Mouse (Mus musculus): ENCODE results near the gene Junb. TPM values are rescaled to one million over a fixed set of nuclear protein-coding genes. Genes with fewer than 3 reads are reported as not detected.

Gene Junb
- polyA plus RNA-seq, 1 experiment from 2014 or later: 6.5 TPM

GRCm38 (mm10) chr8:84976763-84977434, 1.6 kb downstream of the Junb start:
- Histone ChIP-seq H3K27ac (replicated peaks) (0 out of 2 replicates have a peak overlapping the region, but pooled peaks have one; percentile 25), H3K9me3 (no peaks in the 10 kb centered on the region), H3K9ac (replicated peaks) (peak overlapping the region; percentile 53), H3K4me2 (replicated peaks) (peak overlapping the region; percentile 98), H3K4me1 (peaks cover 58% of the 10 kb centered on the region), H3K36me3 (peaks cover 33% of the 10 kb centered on the region), H3K4me3 (peak overlapping the region; percentile 51), H3K27me3 (peaks cover 52% of the 10 kb centered on the region)
- WGBS: 4% methylated on average over 25 of the region's 25 CpGs
- no peak for ATAC-seq (ENCODE audit: low FRiP score, low read depth)

DNA sequence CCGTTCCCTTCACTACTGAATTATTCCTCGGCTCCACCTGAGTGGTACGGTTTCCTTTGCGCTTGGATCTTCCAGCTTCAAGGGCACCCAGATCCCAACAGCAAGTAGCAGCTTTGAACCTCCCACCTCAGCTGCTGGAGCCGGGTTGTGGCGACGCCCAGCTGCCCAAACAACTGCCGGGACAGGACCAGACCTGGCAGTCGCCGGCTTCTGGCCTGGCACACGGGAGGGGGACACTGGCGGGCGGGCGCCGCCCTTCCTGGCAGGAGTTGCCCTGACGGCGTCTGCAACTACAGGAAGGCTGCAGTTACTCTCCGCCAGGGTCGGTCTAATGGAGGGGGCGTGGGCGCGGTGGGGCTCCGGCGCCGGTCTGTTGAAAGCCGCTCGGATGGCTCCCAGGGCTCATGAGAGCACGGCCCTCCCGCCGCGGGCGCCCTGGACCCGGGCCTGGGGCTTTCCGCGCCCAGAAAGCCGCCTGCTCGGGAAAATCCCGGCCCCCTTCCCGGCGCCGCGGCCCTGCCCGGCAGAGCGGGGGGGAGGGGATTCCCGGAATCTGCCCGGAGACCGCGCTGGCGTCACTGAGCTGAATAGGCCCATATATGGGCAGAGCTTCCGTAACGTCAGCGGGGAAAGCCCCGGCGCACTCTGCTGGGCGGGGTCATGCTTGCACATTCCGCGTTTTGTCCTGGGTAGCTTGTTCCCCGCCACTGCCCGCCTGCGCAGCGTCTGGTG, 2.3 kb downstream of the Junb start:
- peak overlapping the region; percentile 49 for H3K9ac ChIP-seq (replicated peaks)
- peak overlapping the region; percentile 51 for H3K4me3 ChIP-seq
- H3K9me3 ChIP-seq: no peaks in the 10 kb centered on the region
- 2% methylated on average over 61 of the region's 61 CpGs for WGBS
- H3K36me3 ChIP-seq: peaks cover 40% of the 10 kb centered on the region
- H3K4me2 ChIP-seq (replicated peaks): peak overlapping the region; percentile 98
- ATAC-seq (ENCODE audit: low FRiP score, low read depth): peak; percentile 81
- peak overlapping the region; percentile 25 for H3K27ac ChIP-seq (replicated peaks)
- H3K27me3 ChIP-seq: peaks cover 46% of the 10 kb centered on the region
- H3K4me1 ChIP-seq: peaks cover 64% of the 10 kb centered on the region

- no peak for ATAC-seq (ENCODE audit: low FRiP score, low read depth)
- 0 out of 2 replicates have a peak overlapping the region, but pooled peaks have one; percentile 25 for H3K27ac ChIP-seq (replicated peaks)
- H3K4me3 ChIP-seq: peak overlapping the region; percentile 51; the same call in 1 of the 2 replicates
- no peaks in the 10 kb centered on the region for H3K9me3 ChIP-seq
- H3K4me1 ChIP-seq: peaks cover 64% of the 10 kb centered on the region
- WGBS: 38% methylated on average over 7 of the region's 7 CpGs
- peaks cover 46% of the 10 kb centered on the region for H3K36me3 ChIP-seq
- peak overlapping the region; percentile 98 for H3K4me2 ChIP-seq (replicated peaks)
- peak overlapping the region; percentile 49; the same call in 1 of the 2 replicates for H3K9ac ChIP-seq (replicated peaks)
- peaks cover 39% of the 10 kb centered on the region for H3K27me3 ChIP-seq
These were observed 3.1 kb downstream of the Junb start for GRCm38 (mm10) chr8:84975434-84975833.

DNA sequence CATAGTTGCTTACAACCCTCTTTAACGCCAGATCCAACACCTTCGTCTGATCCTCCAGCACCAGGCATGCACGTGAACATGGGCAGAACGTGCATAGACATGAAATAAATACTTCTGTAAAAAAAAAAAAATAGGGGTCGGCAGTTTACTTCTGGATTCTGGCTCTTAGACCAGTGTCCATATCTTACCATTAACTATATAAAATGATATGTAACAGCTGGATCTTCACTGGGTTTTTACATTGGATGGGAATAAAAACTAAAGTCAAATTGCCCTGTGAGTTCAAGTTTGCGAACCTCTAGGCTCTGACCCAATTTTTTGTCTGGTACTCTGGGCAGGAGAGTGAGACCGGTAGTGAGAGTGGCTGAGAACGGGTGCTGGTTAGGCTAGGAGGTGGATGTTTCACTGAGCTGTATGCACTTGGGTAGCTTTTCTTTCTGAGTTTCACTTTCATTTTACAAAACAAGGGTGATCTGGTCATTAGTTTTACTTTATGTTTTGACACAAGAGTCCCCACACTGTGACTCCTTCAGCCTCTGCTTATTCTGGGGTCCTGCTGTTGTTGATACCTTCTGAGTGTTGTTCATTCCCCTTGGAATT, 3.9 kb downstream of the Junb start:
- no peak overlapping the region for H3K4me2 ChIP-seq (replicated peaks)
- peaks cover 31% of the 10 kb centered on the region for H3K27me3 ChIP-seq
- 82% methylated on average over 8 of the region's 8 CpGs for WGBS
- H3K4me3 ChIP-seq: no peak overlapping the region
- ATAC-seq (ENCODE audit: low FRiP score, low read depth): no peak
- no peaks in the 10 kb centered on the region for H3K9me3 ChIP-seq
- H3K4me1 ChIP-seq: peaks cover 59% of the 10 kb centered on the region
- peaks cover 46% of the 10 kb centered on the region for H3K36me3 ChIP-seq
- no peak overlapping the region for H3K9ac ChIP-seq (replicated peaks)
- no peak overlapping the region for H3K27ac ChIP-seq (replicated peaks)

- peaks cover 54% of the 10 kb centered on the region for H3K4me1 ChIP-seq
- WGBS: 71% methylated on average over 4 of the region's 4 CpGs
- H3K9ac ChIP-seq (replicated peaks): no peak overlapping the region
- no peak overlapping the region for H3K4me3 ChIP-seq
- H3K4me2 ChIP-seq (replicated peaks): no peak overlapping the region
- H3K36me3 ChIP-seq: peaks cover 46% of the 10 kb centered on the region
- peak overlapping the region; percentile 30; the same call in 1 of the 2 replicates for H3K27ac ChIP-seq (replicated peaks)
- H3K9me3 ChIP-seq: no peaks in the 10 kb centered on the region
- no peak for ATAC-seq (ENCODE audit: low FRiP score, low read depth)
- H3K27me3 ChIP-seq: peaks cover 24% of the 10 kb centered on the region
These were observed 4.5 kb downstream of the Junb start for GRCm38 (mm10) chr8:84973803-84974542.

- no peak for ATAC-seq (ENCODE audit: low FRiP score, low read depth)
- peaks cover 46% of the 10 kb centered on the region for H3K36me3 ChIP-seq
- H3K9me3 ChIP-seq: no peaks in the 10 kb centered on the region
- peaks cover 53% of the 10 kb centered on the region for H3K4me1 ChIP-seq
- peaks cover 15% of the 10 kb centered on the region for H3K27me3 ChIP-seq
- H3K4me2 ChIP-seq (replicated peaks): no peak overlapping the region
- H3K4me3 ChIP-seq: no peak overlapping the region
- 86% methylated on average over 1 of the region's 1 CpGs for whole genome bisulfite sequencing
- H3K27ac ChIP-seq (replicated peaks): no peak overlapping the region
- H3K9ac ChIP-seq (replicated peaks): no peak overlapping the region
These were observed 5.4 kb downstream of the Junb start for GRCm38 (mm10) chr8:84973079-84973478.

DNA sequence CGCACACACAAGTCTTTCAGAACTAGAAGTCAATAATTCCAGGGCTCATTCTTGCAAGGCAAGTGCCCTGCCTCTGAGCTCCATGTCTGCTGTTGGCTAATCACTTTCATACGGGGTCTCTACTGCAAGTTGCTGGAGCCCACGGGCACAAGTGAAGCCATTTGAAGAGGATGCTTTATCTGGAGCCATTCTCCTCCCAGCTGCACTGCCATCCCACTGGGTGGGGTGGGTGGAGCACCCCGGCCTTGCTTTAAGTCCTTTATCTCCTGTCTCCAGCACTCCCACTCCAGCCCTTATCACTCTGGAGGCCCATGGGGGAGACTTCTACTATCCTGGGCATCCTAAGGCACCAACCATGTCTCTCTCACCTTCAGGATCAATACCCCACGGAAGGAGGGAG, 7.6 kb downstream of the Junb start:
- H3K27me3 ChIP-seq: no peaks in the 10 kb centered on the region
- peak overlapping the region; percentile 93 for H3K9ac ChIP-seq (replicated peaks)
- H3K9me3 ChIP-seq: no peaks in the 10 kb centered on the region
- peak overlapping the region; percentile 80 for H3K4me3 ChIP-seq
- H3K36me3 ChIP-seq: peaks cover 46% of the 10 kb centered on the region
- peak overlapping the region; percentile 76 for H3K27ac ChIP-seq (replicated peaks)
- WGBS: 66% methylated on average over 5 of the region's 5 CpGs
- ATAC-seq (ENCODE audit: low FRiP score, low read depth): no peak
- H3K4me2 ChIP-seq (replicated peaks): peak overlapping the region; percentile 97
- H3K4me1 ChIP-seq: peaks cover 45% of the 10 kb centered on the region

DNA sequence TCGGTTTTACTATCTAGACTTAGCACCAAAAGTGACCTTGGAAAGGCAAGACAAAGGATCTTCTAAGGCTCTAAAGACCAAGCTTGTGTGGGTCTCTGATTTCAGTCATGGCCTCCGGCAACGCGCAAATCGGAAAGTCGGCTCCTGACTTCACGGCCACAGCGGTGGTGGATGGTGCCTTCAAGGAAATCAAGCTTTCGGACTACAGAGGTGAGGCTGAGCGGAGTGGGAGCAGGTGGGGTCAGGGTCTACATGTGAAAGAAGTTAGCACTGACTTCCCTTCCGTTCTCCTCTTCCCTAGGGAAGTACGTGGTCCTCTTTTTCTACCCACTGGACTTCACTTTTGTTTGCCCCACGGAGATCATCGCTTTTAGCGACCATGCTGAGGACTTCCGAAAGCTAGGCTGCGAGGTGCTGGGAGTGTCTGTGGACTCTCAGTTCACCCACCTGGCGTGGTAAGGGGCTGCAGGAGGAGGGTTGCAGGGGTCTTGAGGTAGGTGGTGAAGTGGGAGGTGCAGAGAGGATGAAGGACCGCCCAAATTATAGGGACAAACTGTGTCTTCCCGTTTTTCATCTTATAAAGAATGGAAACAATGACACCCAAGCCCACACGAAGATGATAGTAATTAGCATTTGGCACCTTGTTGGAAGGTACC, 8.3 kb downstream of the Junb start:
- Histone ChIP-seq H3K4me3 (peak overlapping the region; percentile 80), H3K4me1 (peaks cover 41% of the 10 kb centered on the region), H3K9me3 (no peaks in the 10 kb centered on the region), H3K27me3 (no peaks in the 10 kb centered on the region), H3K27ac (replicated peaks) (peak overlapping the region; percentile 76), H3K9ac (replicated peaks) (peak overlapping the region; percentile 93), H3K36me3 (peaks cover 46% of the 10 kb centered on the region), H3K4me2 (replicated peaks) (peak overlapping the region; percentile 97)
- no peak for ATAC-seq (ENCODE audit: low FRiP score, low read depth)
- WGBS: 12% methylated on average over 21 of the region's 21 CpGs

DNA sequence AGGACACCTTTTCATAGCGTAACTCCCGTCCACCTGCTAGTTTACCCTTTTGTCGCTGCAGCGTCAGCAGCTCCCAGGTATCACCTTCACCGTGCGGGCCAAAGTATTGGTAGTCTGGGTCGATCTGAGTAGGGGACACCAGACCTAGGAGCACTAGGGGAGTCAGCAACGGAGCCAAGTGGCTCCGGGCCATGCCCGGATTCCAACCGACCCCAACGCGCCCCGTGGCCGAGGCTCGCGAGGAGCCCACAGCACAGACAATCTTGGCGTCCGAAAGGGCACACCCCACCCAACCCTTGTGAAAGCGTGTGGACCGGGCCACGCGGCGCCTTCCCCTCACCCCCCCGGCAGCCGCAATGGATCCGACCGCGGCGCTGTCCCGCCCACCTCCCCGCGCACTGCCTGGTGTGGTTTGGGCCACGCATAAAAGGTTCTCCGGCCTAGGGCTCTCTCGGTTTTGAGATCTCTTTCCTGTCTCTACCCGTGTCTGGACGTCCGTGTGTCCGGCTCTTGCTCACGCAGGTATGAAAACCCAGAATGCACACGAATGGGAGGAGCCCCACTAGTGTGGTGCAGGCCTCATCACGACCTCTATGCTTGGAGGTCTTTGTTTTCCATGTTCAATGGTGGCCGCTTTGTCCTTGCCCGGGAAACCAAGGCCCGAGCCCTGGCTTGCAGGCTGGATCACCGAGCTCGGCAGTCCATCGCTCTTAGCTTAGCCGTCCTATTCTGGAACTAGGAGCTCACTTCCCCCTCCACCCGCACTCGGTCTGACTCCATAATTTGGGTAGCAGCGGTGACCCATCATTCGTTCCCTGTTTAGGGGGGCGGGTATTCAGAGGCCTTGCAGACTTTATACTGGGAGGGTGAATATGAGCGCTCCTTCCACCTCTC, 9.0 kb downstream of the Junb start, which contains the start of the genes Gm49661, Prdx2 and Rnaseh2a:
Gm49661 (minus strand) TSS at position 193 of the 894 bp plus-strand sequence.
Prdx2 (plus strand) TSS at position 347 of the 894 bp plus-strand sequence.
Rnaseh2a (minus strand) TSS at position 527 of the 894 bp plus-strand sequence.
- no peaks in the 10 kb centered on the region for H3K27me3 ChIP-seq
- no peaks in the 10 kb centered on the region for H3K9me3 ChIP-seq
- peak within 1 kb of the TSS; percentile 97 for H3K4me2 ChIP-seq (replicated peaks)
- H3K36me3 ChIP-seq: peaks cover 39% of the 10 kb centered on the region
- H3K4me3 ChIP-seq: peak within 1 kb of the TSS; percentile 80
- H3K9ac ChIP-seq (replicated peaks): peak within 1 kb of the TSS; percentile 93
- H3K4me1 ChIP-seq: peaks cover 45% of the 10 kb centered on the region
- WGBS: under 1% methylated on average over 56 of the region's 56 CpGs
- ATAC-seq (ENCODE audit: low FRiP score, low read depth): peak; percentile 65
- H3K27ac ChIP-seq (replicated peaks): peak within 1 kb of the TSS; percentile 76

GRCm38 (mm10) chr8:84968650-84969049, 9.9 kb downstream of the Junb start:
- H3K9ac ChIP-seq (replicated peaks): peak overlapping the region; percentile 93
- H3K36me3 ChIP-seq: peaks cover 31% of the 10 kb centered on the region
- WGBS: 29% methylated on average over 2 of the region's 2 CpGs
- H3K4me2 ChIP-seq (replicated peaks): peak overlapping the region; percentile 97
- H3K27ac ChIP-seq (replicated peaks): peak overlapping the region; percentile 76
- H3K27me3 ChIP-seq: no peaks in the 10 kb centered on the region
- peak overlapping the region; percentile 80 for H3K4me3 ChIP-seq
- H3K9me3 ChIP-seq: no peaks in the 10 kb centered on the region
- H3K4me1 ChIP-seq: peaks cover 45% of the 10 kb centered on the region
- ATAC-seq (ENCODE audit: low FRiP score, low read depth): no peak

Measured in midbrain, embryonic 12.5 days (tissue).